Mouse (Mus musculus): ENCODE results near the gene 9130213A22Rik. TPM values are rescaled to one million over a fixed set of nuclear protein-coding genes. Genes with fewer than 3 reads are reported as not detected.

Gene 9130213A22Rik
- total RNA-seq, 2 experiments from 2014 or later, result 0.68 to 0.89 TPM

DNA sequence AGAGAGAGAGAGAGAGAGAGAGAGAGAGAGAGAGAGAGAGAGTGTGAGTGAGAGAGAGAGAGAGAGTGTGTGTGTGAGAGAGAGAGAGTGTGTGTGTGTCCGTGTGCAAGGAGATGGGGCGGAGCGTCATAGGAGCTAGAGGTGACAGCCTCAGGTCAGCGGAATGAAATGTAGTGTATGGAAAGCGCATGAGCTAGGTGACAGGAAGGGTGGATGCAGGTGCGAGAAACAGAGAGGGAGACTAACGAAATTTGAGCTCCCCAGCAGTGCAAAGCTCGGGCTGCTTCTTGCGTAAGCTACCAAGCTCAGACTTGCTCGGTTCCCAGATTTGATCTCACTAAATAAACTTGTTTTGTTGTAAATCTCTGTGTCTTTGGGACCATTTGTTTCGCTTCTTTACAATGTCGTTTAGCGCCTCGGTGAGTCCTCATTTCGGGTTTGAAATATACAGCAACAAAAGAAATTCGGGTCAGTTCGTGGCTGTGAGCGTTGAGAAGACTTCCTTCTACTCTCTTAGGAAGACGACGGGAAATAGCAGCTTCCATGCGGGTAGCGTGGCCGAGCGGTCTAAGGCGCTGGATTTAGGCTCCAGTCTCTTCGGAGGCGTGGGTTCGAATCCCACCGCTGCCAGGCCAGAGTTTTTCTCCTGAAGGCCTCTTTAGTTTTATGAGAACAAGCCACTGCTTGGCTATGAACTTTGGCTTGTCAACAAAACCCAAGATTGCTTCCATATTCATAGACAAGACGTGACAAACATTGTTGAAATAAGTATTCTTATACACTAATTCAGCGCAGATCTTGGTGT is 1.5 kb upstream of the 9130213A22Rik start:
- peak; percentile 95 to 97 for DNase-seq (ENCODE audit: extremely low spot score in 1 of 2, low spot score in 1 of 2)

DNA sequence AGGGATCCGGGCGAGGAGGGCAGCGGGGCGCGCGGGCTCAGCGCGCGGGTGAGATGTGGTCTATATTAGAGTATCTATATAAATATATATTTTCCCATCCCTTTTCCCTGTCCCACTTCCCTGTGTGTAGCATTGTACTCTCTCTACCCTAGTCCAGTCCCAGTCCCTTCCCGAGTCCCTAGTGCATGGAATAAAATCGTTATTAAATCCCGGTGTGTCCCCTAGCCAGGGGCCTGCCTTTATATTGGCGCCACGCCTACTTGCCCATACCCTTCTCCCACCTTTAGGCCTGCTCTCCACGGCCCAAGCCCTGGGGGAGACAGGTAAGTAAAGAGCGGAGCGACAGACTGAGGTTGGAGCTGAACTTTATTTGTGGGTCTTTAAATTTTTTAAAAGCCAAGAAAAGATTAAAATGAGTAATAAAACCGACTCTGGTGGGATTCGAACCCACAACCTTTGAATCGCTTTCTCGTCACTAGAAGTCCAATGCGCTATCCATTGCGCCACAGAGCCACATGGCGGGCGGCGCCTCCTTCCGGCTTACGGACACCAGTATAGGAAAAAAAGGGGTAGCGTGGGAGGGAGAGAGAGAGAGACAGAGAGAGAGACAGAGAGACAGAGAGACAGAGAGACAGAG is 785 bp upstream of the 9130213A22Rik start:
- peak; percentile 93 to 95 for DNase-seq (ENCODE audit: extremely low spot score in 1 of 2, low spot score in 1 of 2)

DNA sequence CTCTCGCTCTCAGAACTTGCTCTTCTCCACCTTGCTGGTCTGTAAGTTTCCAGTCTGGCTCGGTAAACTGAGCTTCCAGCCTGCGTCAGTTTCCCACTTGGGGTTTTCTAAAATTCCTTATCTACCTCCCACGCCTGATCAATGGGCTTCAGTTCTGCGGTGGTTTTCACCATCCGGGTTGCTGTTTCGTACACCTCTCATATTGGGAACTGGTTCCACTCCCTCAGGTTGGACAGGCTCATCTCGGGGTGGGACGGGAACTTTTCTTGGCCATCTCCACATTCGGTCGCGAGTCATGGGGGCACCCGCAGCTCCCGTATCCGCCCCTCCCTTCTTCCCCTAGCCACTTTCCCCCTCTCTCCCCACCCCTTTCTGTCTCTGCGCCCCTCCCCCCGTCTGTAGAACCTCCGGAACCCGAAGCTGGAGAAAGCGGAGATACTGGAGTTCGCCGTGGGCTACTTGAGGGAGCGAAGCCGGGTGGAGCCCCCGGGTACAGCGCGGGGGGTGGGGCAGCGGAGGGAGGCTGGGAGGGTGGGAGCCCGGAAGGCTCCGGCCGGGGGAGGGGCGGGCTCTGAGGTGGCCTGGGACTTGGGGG is 551 bp downstream of the 9130213A22Rik start:
- peak in 1 of 2 experiments; percentile 52 for DNase-seq (ENCODE audit: extremely low spot score in 1 of 2, low spot score in 1 of 2)

DNA sequence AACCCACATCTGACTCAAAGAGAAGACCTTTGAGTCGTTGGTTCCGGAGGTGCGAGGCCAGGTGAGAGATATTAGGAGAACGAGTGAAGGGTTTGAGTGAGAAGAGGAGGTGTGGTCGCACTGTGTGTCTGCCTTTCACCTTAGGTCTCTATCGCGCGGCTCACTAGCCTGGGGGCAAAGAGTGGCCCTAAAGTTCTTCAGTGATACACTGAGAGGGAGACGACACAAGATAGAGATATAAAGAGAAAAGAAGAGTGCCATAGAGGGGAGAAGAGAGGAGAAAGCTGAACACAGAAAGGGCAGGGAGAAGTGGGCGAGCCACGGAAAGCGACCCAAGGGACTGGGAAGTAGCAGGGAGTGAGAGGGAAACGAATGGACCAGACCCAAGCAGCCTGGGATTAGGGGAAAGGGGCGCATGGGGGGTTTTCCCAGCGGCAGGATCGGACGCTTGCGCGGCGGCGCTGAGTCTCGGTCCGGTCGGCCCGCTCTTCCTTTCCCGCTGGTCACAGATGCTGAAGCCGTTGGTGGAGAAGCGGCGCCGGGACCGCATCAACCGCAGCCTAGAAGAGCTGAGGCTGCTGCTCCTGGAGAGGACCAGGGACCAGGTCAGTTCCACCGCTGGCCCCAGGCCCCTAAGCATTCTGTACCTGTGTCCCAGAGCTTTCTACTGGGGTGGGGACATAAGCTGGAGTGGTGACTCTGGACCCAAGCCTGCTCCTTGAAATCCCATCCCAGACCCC is 1.2 kb downstream of the 9130213A22Rik start:
- DNase-seq (ENCODE audit: extremely low spot score in 1 of 2, low spot score in 1 of 2), result no peak

DNA sequence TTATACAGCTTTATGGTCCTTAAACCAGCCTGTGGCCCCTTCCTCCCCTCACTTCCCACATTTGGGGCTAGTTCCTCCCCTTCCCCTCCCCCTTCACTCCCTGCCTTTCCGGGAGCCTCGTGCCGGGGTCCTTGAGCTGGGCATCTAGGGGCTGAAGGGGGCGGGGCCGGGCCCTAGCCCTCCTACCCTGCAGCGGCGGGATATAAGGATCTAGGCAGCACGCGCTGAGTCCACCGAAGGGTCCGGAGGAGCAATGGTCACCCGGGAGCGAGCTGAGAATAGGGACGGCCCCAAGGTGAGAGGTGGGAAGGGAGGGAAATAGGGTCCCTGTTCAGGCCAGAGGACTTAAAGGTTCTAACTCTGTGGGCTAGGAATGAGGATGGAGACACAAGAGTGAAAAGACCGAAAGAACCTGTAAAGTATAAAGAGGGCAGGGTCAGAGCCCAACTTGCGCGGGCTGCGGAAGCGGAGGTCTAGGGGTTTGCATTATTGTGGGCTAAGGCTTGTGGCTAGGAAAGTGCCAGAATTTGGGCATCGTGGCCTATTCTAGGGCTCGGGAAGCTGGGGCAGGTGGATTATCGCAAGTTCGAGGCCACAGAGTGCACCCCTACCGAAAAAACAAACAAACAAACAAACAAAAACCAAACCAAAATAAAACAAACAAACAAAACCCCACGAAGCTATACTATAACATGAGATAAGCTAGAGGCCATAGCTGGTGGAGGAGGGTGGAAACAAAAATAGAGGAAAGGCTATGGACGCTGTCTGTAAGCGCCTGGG is 2.0 kb downstream of the 9130213A22Rik start, which contains the start of gene Hes7:
Gene Hes7, plus strand, starts transcription at position 184 of the 780 bp plus-strand sequence.
- DNase-seq (ENCODE audit: extremely low spot score in 1 of 2, low spot score in 1 of 2), result no peak

DNA sequence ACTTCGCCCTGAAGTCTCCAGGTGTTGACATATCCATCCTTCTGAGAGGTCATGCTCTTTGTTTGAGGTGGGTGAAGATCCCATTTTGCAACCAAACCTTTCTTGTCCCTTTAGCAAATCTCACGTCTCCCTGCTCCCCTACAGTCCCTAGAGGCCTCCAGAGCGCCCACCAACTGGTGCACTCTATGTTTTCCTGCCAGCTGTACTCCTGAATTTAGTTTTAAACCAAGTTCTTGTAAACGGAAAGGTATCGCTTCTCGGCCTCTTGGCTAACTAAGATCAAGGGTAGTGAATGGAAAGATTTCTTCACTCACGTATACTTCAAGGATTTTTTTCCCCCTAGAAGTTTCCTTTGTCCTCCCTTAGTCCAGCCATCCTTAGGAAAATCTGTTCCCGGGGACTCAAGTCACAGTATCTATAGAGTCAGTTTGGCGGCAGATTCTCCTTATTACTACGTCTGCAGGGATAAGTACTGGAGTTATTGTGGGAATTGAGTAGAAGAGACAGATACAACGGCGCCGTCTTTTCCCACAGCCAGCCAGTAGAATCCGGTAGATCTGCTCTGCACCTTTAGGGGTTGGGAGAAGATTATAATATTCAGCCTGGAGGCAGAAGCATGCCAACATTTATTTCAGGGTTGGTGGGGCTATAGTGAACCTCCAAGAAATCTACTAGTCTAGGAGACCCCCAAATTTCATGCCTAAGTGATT is 2.8 kb downstream of the 9130213A22Rik start:
- DNase-seq (ENCODE audit: extremely low spot score in 1 of 2, low spot score in 1 of 2), result no peak

DNA sequence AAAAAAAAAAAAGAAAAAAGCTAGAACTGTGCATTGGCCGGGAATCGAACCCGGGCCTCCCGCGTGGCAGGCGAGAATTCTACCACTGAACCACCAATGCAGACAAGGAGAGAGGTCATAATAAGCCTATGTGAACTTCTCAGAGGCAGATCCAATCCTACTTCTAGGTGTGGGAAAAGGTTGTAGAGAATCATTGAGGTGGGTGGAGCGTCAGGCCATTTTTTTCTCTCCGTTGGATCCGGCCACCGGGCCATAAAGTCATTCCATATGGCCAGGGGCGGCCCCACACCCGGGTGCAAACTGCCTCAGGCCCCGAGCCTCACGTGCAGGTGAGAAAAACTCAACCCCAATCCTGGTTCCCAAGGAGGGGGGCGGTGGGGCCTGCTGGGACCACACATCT is 3.6 kb downstream of the 9130213A22Rik start:
- DNase-seq (ENCODE audit: extremely low spot score in 1 of 2, low spot score in 1 of 2), result peak; percentile 85 to 96

DNA sequence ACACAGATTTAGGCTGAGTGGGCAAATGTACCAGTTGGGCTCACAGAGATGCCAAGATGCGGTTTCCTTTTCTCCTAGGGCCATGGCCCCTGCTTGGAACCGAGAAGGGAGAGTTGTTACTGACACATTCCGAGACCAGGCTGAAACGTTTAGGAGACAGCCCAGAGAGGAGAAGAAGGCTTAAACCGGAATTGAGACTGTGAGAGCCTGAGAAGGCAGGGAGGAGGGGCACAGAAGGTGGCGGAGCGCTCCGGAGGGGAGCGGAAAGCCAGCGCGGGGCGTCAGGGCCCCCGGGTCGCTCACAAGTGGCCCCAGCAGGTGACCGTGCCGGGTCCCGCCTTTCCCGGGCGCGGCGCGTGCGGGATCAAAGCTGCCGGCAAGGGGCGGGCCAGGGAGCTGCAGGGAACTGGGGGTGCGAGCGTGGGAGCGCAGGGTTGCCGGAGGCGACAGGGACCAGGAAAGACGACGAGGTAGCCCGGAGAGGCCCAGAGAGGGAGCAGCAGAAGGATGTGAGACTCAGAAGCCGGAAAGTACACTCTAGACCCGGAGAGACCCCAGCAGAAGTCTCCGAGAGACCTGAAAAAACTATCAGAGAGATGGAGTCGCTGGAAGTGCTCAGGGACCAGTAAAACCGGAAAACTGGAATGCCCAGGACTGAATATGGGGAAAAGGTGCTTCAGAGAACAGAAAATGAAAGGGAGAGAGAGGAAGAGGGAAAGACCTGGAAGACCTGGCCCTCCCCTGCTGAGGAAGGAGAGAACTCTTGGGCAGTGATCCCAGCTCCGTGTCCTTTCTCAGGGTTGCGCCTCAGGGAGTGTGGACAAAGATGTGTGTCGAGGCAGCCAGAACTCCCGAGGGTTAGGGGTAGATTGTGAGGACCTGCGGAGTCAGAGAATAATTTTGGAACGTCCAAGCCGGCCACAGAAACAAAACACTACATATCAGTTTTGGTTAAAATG is 4.4 kb downstream of the 9130213A22Rik start:
- peak in 1 of 2 experiments; percentile 48 for DNase-seq (ENCODE audit: extremely low spot score in 1 of 2, low spot score in 1 of 2)

DNA sequence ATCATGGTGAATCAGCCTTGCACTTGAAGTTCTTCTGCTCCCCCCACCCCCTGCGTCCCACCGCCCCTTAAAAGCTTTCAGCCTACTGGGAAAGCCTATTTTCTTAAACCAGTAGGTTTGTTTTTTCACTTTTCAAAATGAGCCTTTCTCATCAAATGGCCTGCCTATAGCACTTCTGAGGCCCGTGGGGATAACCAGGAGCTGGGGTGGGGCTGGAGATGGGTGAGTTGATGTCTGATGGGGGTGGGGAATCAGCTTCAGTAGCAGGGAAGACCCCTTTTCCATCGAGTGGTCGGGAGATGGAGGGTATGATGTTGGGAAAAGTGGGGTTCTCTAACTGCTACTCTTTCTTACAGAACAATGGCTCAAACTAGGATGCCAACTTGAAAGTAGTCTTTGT is 5.5 kb downstream of the 9130213A22Rik start:
- DNase-seq (ENCODE audit: extremely low spot score in 1 of 2, low spot score in 1 of 2), result no peak

DNA sequence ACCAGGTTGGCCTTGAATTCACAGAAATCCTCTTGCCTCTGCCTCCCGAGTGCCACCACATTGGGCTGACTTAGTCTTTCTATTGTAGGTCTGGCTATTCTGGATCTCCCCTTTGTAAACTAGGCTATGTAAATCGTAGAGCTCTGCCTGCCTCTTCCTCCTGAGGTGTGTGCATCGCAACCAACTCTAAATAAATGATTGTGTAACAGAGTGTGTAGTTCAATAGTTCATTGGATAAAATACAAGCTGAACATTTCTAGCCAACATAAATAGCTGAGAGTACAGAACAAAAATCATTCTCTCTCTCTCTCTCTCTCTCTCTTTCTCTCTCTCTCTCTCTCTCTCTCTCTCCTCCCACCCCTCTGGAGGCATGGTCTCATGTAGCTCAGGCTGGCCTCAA is 7.8 kb downstream of the 9130213A22Rik start:
- DNase-seq (ENCODE audit: extremely low spot score in 1 of 2, low spot score in 1 of 2), result no peak

DNA sequence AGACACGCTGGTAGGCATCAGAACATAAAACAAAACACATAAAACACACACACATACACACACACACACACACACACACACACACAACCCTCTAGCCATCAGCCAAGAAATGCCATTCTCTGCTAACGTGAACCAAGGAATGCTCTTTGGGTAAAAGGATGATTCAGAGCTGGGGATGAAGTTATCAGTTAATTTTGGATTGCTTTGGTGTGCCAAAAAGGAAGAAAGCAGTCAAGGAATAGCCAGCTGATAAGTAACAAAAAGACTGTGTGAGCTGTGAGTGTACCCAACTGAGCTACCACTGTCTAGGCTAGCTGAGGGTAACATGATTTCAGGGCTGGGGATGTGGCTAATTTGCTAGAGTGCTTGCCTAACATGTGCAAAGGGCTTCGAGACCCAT is 8.4 kb downstream of the 9130213A22Rik start:
- DNase-seq (ENCODE audit: extremely low spot score in 1 of 2, low spot score in 1 of 2), result no peak

DNA sequence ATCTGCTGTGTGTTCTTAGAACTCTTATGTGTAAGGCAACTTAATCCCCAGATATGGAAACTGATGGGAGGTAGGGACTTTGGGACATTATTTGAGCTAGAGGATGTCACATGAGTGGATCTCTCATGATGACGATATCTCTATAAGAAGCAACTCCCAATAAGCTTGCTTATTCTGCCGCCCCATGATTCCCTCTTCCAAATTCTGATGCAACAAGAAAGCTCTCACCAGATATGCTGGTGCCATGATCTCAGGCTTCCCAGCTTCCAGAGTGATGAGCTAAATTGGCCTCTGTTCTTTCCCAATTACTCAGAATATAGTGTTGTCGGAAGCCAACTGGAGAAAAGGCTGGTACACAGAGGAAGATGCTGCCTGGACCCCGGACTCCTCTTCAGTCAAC is 10.5 kb downstream of the 9130213A22Rik start:
- no peak for DNase-seq (ENCODE audit: extremely low spot score in 1 of 2, low spot score in 1 of 2)

DNA sequence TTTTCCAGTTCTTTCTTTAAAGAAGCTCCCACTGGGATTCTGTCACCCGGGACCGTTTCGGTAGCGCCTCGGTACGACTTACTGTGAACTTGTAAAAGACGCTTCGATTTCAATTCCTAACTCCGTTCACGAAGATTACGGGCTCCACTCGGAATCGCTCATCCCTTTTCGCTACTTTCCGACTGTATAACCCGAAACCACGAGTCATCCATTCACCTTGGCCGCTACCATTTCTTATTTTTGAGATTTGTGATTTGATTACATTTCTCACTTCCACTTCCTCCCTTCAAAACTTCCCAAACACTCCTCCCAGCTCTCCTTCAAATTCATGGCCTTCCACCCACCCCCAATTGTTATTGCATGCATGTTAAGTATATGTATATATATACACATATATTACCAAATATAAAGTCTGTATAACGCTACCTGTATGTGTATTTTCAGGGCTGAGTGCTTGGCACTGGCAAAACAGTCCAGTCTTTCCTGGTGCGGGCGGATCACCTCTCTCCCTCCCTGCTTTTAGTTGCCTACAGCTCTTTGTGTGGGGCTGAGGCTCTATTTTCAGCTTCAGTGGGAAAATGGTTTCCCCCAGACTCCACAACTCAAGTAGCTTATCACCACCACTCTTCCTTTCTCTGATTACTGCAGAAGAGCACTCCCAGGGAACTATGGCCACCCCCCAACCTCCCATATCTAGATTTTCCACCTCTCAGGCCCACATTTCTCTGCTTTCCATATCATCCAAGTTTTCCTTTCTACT is 11.2 kb downstream of the 9130213A22Rik start:
- no peak for DNase-seq (ENCODE audit: extremely low spot score in 1 of 2, low spot score in 1 of 2)

DNA sequence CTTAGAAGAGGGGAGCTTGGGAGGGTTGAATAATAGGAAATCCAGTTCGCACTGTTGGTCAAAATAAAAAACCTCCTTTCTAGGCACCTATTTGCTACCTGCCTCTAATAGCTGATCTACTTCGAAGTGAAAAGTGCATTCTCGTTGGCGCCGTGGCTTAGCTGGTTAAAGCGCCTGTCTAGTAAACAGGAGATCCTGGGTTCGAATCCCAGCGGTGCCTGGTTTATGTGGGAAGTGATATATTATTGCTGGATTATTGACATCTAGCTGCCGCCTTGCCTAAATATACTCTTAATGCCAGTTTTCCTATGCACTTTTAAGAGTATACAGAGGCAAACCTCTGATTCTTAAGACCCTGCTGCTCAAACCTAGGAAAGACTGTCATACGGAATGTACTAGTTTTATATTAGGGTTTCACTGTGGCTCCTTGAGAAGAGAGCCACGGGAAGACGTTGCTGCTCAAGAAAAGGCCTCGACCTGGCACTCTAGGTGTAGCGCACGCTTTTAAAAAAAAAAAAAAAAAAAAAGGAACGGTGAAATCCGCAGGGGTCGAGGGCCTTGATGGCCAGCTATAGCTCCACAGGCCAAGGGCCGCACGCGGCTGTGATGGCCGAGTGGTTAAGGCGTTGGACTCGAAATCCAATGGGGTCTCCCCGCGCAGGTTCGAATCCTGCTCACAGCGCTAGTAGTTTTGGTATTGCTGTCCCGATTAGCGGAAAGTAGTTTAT is 11.9 kb downstream of the 9130213A22Rik start:
- peak; percentile 98 for DNase-seq (ENCODE audit: extremely low spot score in 1 of 2, low spot score in 1 of 2)

DNA sequence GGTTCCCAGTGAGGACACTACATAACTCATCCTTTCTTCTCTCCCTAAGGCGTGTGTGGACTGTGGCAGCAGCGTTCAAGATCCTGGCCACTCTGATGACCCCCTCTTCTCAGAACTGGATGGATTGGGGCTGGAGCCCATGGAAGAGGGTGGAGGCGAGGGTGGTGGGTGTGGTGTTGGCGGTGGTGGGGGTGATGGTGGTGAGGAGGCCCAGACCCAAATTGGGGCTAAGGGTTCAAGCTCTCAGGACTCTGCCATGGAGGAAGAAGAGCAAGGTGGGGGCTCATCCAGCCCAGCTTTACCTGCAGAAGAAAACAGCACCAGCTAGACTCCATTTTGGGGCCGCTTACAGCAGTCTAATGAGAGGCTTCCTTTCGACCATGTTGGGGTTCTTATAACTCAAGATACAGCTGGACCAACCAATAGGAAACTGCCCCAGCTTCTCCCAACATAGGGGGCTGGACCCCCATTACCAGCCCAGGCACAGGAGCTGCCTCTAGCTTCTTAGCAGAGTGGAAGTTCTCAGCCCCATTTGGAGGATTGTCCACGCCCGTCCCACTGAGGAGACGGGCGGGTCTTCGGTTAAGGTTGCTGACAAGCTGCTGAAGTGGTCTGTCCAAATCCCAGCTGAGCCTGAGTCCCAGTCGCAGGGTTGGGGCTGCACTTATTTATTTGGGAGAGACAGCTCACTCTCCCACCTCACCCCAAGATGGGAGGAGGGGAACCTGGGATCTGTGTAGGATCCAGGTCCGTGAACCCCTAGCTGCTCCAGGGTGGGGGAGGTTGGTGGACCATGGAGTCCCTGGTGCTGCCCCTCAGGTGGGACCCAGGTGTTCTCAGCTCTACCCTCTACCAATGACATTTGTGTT is 13.1 kb downstream of the 9130213A22Rik start:
- DNase-seq (ENCODE audit: extremely low spot score in 1 of 2, low spot score in 1 of 2), result no peak

DNA sequence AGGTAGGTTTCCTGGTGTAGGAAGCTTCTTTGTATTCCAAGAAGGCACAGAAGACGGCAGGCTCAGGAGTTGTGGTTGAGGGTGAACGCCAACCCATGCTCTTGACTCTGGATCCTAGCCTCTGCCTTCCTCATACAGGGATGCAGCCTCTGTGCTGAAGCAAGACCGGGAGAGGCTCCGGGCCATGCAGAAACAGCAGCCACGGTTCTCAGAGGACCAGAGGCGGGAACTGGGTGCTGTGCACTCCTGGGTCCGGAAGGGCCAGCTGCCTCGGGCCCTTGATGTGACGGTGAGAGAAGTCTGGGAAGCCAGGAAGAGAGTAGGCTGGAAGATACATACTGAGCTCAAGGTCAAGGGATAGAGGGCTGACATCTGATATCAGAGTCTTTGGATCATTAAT is 14.2 kb downstream of the 9130213A22Rik start:
- DNase-seq (ENCODE audit: extremely low spot score in 1 of 2, low spot score in 1 of 2), result no peak

Measured in layer of hippocampus, postnatal 25 days (tissue).